Mouse (Mus musculus) olfactory bulb, adult 2 months (tissue): ENCODE results near the gene Ibsp.

Experiments
- CTCF ChIP-seq: fragments of 200-500 bp; IDR thresholded peaks from 2 replicates; pipeline ENCODE4 v1.5.1; 2012; ENCODE audit warnings: low read depth, mild to moderate bottlenecking, low read length, moderate library complexity; ENCODE audit not compliant: insufficient read depth
- POLR2A ChIP-seq: fragments of 200-500 bp; IDR thresholded peaks from 2 replicates; pipeline ENCODE4 v1.6.1; 2012; ENCODE audit warnings: mild to moderate bottlenecking, low read depth, low read length, moderate library complexity; ENCODE audit not compliant: insufficient read depth

- TF ChIP-seq CTCF = no peak
- TF ChIP-seq POLR2A = no peak
These were observed 38.5 kb downstream of the Ibsp start for GRCm38 (mm10) chr5:104337491-104337890.
